Mouse (Mus musculus) midbrain, embryonic 14.5 days (tissue): ENCODE data around the gene Rhog. TPM values are rescaled to one million over a fixed set of nuclear protein-coding genes. Genes with fewer than 3 reads are reported as not detected.
A peak's percentile ranks its signal among the peaks of the same experiment; 100 is the strongest.

ENCODE experiments used
- ATAC-seq: fragments of 200-750 bp; cut with Nextera tagmentation; 2 replicates; pipeline ENCODE4 v1.8.0; 2017; ENCODE audit warnings: moderate number of reproducible peaks, moderate library complexity; ENCODE audit not compliant: low FRiP score, low TSS enrichment
- DNase-seq: peaks from one replicate; pipeline ENCODE4 v3.0.0-alpha.2; 2015
- H3K27ac ChIP-seq: fragments of 300-500 bp; sonication (generic); replicated peaks from 2 replicates; pipeline ENCODE4 v1.5.1; 2014; ENCODE audit warnings: mild to moderate bottlenecking, low read depth, low read length, moderate library complexity
- H3K27me3 ChIP-seq: fragments of 300-500 bp; sonication (generic); 2 replicates; pipeline ENCODE4 v1.6.1; 2014; ENCODE audit warnings: low read length, control low read depth, mixed read lengths; ENCODE audit not compliant: control insufficient read depth, insufficient read depth
- H3K36me3 ChIP-seq: fragments of 300-500 bp; sonication (generic); 2 replicates; pipeline ENCODE4 v1.6.1; 2014; ENCODE audit warnings: low read length, control low read depth; ENCODE audit not compliant: control insufficient read depth, insufficient read depth
- H3K4me1 ChIP-seq: fragments of 300-500 bp; sonication (generic); 2 replicates; pipeline ENCODE4 v1.6.1; 2014; ENCODE audit warnings: mild to moderate bottlenecking, antibody characterized with exemption, low read length, control low read depth; ENCODE audit not compliant: control insufficient read depth, insufficient read depth
- H3K4me2 ChIP-seq: fragments of 300-500 bp; sonication (generic); 2 replicates; pipeline ENCODE4 v1.6.1; 2014; ENCODE audit warnings: mild to moderate bottlenecking, low read length, moderate library complexity
- H3K4me3 ChIP-seq: fragments of 300-500 bp; sonication (generic); replicated peaks from 2 replicates; pipeline ENCODE4 v1.5.1; 2014; ENCODE audit warnings: low read depth, low read length
- H3K9ac ChIP-seq: fragments of 300-500 bp; sonication (generic); replicated peaks from 2 replicates; pipeline ENCODE4 v1.6.1; 2014; ENCODE audit warnings: mild to moderate bottlenecking, low read length, moderate library complexity
- H3K9me3 ChIP-seq: fragments of 300-500 bp; sonication (generic); 2 replicates; pipeline ENCODE4 v1.6.1; 2016; ENCODE audit warnings: low read length, control low read depth, mixed read lengths; ENCODE audit not compliant: control insufficient read depth
- WGBS: fragments of 180-500 bp; shearing (Covaris S2); extraction: QIAGEN DNeasy Blood & Tissue Kit; methylation state at CpG from one replicate; pipeline ENCODE4 v1.1.7; 2014; 5-methylcytosine and 5-hydroxymethylcytosine counted together
- polyA plus RNA-seq: library from polyadenylated mRNA; unstranded; fragments of >200 nt; fragmentation: Nextera tagmentation; extraction: Ambion mirVana; gene quantifications from 2 replicates; pipeline ENCODE4 v1.2.1, GENCODE M21; 2014

The Rhog gene
- polyA plus RNA-seq = 9.7 and 15.7 TPM in 2 replicates

DNA sequence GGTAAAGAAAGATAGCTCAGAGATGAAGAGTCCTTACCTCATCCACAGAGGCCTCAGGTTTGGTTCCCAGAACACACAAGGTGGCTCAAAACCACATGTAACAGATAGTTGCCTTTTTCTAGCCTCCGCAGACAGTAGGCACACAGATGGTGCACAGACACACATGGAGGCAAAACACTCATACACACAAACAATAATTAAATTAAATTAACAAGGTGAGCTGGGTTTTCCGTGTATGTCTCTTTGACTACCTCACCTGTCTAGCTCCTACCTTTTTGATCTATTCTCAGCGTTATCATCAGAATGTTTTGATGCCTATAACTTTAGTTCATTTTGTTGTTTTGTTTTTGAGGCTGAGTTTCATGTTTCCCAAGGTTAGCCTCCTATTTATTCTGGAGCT is at the start of gene Rhog:
TSS of gene Rhog (minus strand) at position 101 of the 400 bp plus-strand sequence.
- H3K4me3 ChIP-seq = no peak within 1 kb of the TSS
- no peaks in the 10 kb centered on the region for H3K36me3 ChIP-seq
- H3K27me3 ChIP-seq = no peaks in the 10 kb centered on the region
- no peak within 1 kb of the TSS for H3K9ac ChIP-seq
- H3K27ac ChIP-seq = no peak within 1 kb of the TSS
- DNase-seq (no peak), ATAC-seq (no peak)
- no peaks in the 10 kb centered on the region for H3K9me3 ChIP-seq
- 85% methylated on average over 3 of the region's 3 CpGs for WGBS
- H3K4me1 ChIP-seq = 0 out of 2 replicates have a peak, but pooled peaks cover 3% of the 10 kb centered on the region
- no peak within 1 kb of the TSS for H3K4me2 ChIP-seq

DNA sequence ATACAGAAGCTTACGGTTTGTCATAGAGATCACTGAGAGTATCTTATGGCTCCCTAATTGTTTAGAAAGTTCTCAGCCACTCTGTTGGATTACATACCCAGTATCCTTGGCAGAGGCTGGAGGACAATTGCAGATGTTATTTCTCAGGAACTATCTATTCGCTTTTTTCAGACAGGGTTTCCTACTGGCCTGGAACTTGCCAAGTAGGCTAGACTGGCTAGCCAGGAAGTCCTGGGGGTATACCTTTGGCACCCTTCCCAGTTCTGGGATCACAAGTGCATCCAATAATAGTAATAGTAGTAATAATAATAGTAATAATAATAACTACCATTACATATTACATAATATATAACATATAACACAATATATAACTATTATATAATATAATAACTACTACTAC is 49.7 kb upstream of the Rhog start:
- H3K4me1 ChIP-seq = no peaks in the 10 kb centered on the region
- H3K4me3 ChIP-seq = no peak overlapping the region
- ATAC-seq (no peak), DNase-seq (no peak)
- H3K36me3 ChIP-seq = no peaks in the 10 kb centered on the region
- no peak overlapping the region for H3K4me2 ChIP-seq
- no peak overlapping the region for H3K27ac ChIP-seq
- H3K27me3 ChIP-seq = no peaks in the 10 kb centered on the region
- WGBS = 96% methylated on average over 2 of the region's 2 CpGs
- no peak overlapping the region for H3K9ac ChIP-seq
- H3K9me3 ChIP-seq = no peaks in the 10 kb centered on the region

DNA sequence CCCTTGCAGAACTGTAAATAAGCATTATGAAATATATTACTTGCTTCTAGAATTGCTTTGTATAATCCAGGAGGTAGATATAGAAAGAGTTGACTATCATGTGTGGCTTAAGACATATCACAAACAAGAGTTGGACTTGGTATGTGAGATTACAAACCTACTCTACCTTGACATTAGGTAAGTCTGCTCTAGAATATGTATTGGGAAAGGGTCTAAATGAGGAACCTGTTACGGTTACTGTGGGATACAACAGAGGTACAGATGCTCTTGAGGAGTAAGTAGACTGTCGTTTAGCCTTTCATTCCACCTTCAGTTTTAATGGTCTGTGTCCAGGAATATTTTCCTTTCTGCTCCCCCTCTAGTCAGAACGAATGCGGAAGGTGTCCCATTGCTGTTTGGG is 46.6 kb upstream of the Rhog start:
- Histone ChIP-seq H3K9me3 (no peaks in the 10 kb centered on the region), H3K4me1 (no peaks in the 10 kb centered on the region), H3K4me3 (no peak overlapping the region), H3K36me3 (no peaks in the 10 kb centered on the region), H3K4me2 (no peak overlapping the region), H3K9ac (no peak overlapping the region), H3K27me3 (no peaks in the 10 kb centered on the region), H3K27ac (no peak overlapping the region)
- 96% methylated on average over 4 of the region's 4 CpGs for WGBS
- DNase-seq = no peak
- ATAC-seq = no peak

DNA sequence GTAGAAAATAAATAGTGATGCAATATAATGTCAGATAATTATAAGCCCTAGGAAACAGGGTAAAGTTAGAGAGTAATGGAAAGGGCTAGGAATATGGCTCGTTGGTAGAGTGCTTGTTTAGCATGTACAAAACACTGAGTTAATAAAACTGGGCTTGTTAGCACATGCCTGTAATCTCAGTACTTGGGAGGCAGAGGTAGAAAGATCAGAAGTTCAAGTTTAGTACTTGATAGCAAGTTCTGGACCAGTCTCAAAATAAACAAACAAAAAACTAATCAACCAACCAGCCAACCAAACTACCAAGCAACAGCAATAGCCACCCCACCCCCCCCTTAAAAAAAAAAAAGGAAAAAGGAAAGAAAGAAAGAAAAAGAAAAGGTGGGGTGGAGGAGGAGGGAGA is 44.9 kb upstream of the Rhog start:
- no peak for ATAC-seq

DNA sequence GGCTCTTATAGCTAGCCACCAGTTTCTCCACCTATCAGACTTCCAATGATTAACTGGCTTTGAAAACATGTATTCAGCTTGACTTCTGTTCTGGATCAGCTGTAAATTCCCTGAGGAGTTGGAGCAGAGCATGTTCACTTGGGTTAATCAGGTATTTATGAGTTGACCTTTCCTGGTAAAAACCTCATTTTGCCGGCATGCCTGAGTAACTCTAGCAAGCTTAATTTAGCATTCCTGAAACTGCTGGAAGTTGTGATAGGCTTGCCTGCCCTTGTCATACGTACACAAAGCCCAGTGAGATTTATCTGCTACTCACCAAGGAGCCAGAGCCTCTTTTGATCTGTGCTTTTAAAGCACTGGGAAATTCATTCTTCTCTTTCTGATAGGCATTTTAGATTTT is 37.4 kb upstream of the Rhog start:
- H3K9me3 ChIP-seq = no peaks in the 10 kb centered on the region
- no peaks in the 10 kb centered on the region for H3K27me3 ChIP-seq
- 9% methylated on average over 2 of the region's 2 CpGs for WGBS
- peak; percentile 39 for DNase-seq
- no peak overlapping the region for H3K27ac ChIP-seq
- no peaks in the 10 kb centered on the region for H3K4me1 ChIP-seq
- no peaks in the 10 kb centered on the region for H3K36me3 ChIP-seq
- ATAC-seq = no peak
- H3K4me2 ChIP-seq = no peak overlapping the region
- no peak overlapping the region for H3K9ac ChIP-seq
- no peak overlapping the region for H3K4me3 ChIP-seq

More for the DNA sequence above, 44.9 kb upstream of the Rhog start:
- no peaks in the 10 kb centered on the region for H3K4me1 ChIP-seq
- H3K27me3 ChIP-seq = no peaks in the 10 kb centered on the region
- no peaks in the 10 kb centered on the region for H3K9me3 ChIP-seq
- H3K27ac ChIP-seq = no peak overlapping the region
- 82% methylated on average over 1 of the region's 1 CpGs for WGBS
- DNase-seq = no peak
- no peak overlapping the region for H3K4me3 ChIP-seq
- no peak overlapping the region for H3K9ac ChIP-seq
- H3K4me2 ChIP-seq = no peak overlapping the region
- H3K36me3 ChIP-seq = no peaks in the 10 kb centered on the region

DNA sequence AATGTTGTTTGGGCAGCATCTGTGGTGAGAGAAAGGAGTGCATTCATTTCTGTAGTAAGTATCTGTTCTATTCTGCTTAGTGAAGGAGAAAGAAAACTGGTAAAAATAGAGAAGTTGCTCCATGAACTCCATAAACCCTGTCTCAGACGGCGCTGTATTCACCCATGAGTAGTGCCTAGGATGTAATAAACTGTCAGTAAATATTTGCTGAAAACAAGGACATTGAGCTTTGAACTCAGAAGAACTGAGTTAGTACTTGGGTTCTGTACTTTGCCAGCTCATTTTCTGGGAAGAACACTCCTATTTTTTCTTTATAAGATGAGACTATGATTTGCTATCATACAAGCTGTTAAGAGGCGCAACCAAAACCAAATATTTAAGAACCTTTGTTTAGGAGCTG is 36.4 kb upstream of the Rhog start:
- ATAC-seq (no peak), DNase-seq (no peak)
- WGBS = 94% methylated on average over 3 of the region's 3 CpGs
- H3K9me3 ChIP-seq = no peaks in the 10 kb centered on the region
- H3K27ac ChIP-seq = no peak overlapping the region
- H3K36me3 ChIP-seq = no peaks in the 10 kb centered on the region
- H3K4me2 ChIP-seq = no peak overlapping the region
- H3K4me3 ChIP-seq = no peak overlapping the region
- H3K9ac ChIP-seq = no peak overlapping the region
- H3K4me1 ChIP-seq = no peaks in the 10 kb centered on the region
- H3K27me3 ChIP-seq = no peaks in the 10 kb centered on the region

DNA sequence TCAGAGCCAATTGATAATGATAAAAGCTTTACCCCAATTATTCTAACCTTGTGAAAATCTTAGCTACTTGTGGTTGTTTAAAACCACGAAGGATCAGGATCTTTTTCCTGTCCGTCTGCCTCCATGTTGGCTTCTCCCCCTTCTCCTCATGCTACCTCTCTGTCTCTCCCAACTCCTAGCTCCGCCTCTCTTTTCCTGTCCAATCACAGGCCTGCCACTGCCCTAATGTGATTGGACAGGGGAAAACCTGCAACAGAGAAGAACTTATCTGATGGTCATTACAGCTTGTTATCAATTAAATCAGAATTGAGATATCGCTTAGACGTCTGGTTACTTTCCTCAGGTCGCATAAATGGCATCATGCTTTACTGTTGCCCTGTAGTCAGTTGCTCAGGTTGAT is 33.6 kb upstream of the Rhog start:
- Histone ChIP-seq H3K9ac (no peak overlapping the region), H3K4me1 (no peaks in the 10 kb centered on the region), H3K36me3 (no peaks in the 10 kb centered on the region), H3K9me3 (no peaks in the 10 kb centered on the region), H3K27ac (no peak overlapping the region), H3K27me3 (no peaks in the 10 kb centered on the region), H3K4me3 (no peak overlapping the region), H3K4me2 (no peak overlapping the region)
- WGBS = 84% methylated on average over 6 of the region's 6 CpGs
- no peak for DNase-seq
- ATAC-seq = no peak

DNA sequence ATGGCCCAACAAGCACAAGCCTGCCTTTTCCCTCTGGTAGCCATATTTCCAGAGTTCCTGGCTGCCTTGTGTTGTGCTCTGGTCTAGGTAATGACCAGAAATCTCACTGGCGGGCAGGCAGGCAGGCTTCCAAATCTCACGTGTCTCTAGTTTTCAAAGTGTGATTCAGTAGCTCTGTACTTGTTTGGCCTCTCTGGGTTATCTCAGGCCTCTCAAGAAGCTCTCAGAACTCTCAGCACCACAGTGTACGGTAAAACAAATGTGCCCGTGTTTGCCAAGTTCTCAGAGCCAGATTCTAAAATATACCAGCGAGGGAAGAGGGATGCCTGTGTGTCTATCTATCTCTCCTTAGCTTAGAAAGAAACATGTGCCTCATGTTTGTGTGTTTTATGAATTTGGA is 26.4 kb upstream of the Rhog start:
- Histone ChIP-seq H3K4me2 (no peak overlapping the region), H3K9me3 (no peaks in the 10 kb centered on the region), H3K4me1 (no peaks in the 10 kb centered on the region), H3K36me3 (no peaks in the 10 kb centered on the region), H3K27ac (no peak overlapping the region), H3K9ac (no peak overlapping the region), H3K27me3 (no peaks in the 10 kb centered on the region), H3K4me3 (no peak overlapping the region)
- WGBS = 91% methylated on average over 5 of the region's 5 CpGs
- ATAC-seq (no peak), DNase-seq (no peak)

DNA sequence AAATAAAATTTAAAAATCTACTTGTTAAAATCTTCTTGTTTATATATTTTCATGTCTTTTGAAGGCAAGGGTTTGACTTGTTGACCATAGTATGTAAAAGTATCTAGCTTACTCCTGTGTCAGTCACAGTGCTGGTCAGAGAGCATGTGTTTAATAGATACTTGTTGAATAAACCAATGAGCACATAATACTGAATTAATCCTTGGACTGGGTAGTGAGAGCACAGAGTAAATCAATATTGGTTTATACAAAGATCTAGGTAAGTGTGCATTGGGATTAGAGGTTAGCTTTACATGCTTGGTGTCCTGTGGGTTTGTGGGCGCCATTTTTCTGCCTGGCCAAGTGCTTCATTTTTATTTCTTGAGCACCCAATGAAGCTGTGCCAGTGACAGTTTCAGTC is 25.5 kb upstream of the Rhog start:
- no peak overlapping the region for H3K4me3 ChIP-seq

More for the DNA sequence above, 25.5 kb upstream of the Rhog start:
- Histone ChIP-seq H3K27me3 (no peaks in the 10 kb centered on the region), H3K4me2 (no peak overlapping the region), H3K36me3 (no peaks in the 10 kb centered on the region), H3K27ac (no peak overlapping the region), H3K9ac (no peak overlapping the region), H3K9me3 (no peaks in the 10 kb centered on the region), H3K4me1 (no peaks in the 10 kb centered on the region)
- WGBS = 86% methylated on average over 1 of the region's 1 CpGs
- DNase-seq (no peak), ATAC-seq (no peak)
